Mouse (Mus musculus): ENCODE measurements at regions not wholly inside any gene's neighbourhood (a gene's known extent, or its start where the extent isn't known, plus 50 kb on each side); places are given as distances from the start of the nearest gene placed in this dataset.
A peak's percentile ranks its signal among the peaks of the same experiment; 100 is the strongest.

- DNase-seq (ENCODE audit: low read depth) = no peak
Measured at GRCm38 (mm10) chr2:158909086-158909485, 114.5 kb downstream of the Dhx35 start.

GRCm38 (mm10) chr2:158910325-158910724 is 115.7 kb downstream of the Dhx35 start:
- DNase-seq (ENCODE audit: low read depth) = no peak

GRCm38 (mm10) chr2:158911191-158911590 is 116.6 kb downstream of the Dhx35 start:
- DNase-seq (ENCODE audit: low read depth) = no peak

- peak; percentile 61 for DNase-seq (ENCODE audit: low read depth)
Measured at GRCm38 (mm10) chr2:158912631-158913258, 118.1 kb downstream of the Dhx35 start.

- DNase-seq (ENCODE audit: low read depth) = no peak
Measured at GRCm38 (mm10) chr2:158917398-158917797, 122.8 kb downstream of the Dhx35 start.

GRCm38 (mm10) chr2:158918312-158918711 is 123.7 kb downstream of the Dhx35 start:
- DNase-seq (ENCODE audit: low read depth) = no peak

GRCm38 (mm10) chr2:158921342-158922255 is 127.0 kb downstream of the Dhx35 start:
- no peak for DNase-seq (ENCODE audit: low read depth)

- DNase-seq (ENCODE audit: low read depth) = no peak
Measured at GRCm38 (mm10) chr2:158922766-158923165, 128.2 kb downstream of the Dhx35 start.

- no peak for DNase-seq (ENCODE audit: low read depth)
Measured at GRCm38 (mm10) chr2:158929507-158929906, 134.9 kb downstream of the Dhx35 start.

GRCm38 (mm10) chr2:158937948-158938565 is 143.4 kb downstream of the Dhx35 start:
- no peak for DNase-seq (ENCODE audit: low read depth)

- no peak for DNase-seq (ENCODE audit: low read depth)
Measured at GRCm38 (mm10) chr2:158949418-158949817, 154.8 kb downstream of the Dhx35 start.

- peak; percentile 1 for DNase-seq (ENCODE audit: low read depth)
Measured at GRCm38 (mm10) chr2:158951061-158951460, 156.5 kb downstream of the Dhx35 start.

- no peak for DNase-seq (ENCODE audit: low read depth)
Measured at GRCm38 (mm10) chr2:158956888-158957287, 162.3 kb downstream of the Dhx35 start.

- DNase-seq (ENCODE audit: low read depth) = no peak
Measured at GRCm38 (mm10) chr2:158965003-158965665, 170.5 kb downstream of the Dhx35 start.

GRCm38 (mm10) chr2:158972178-158972577 is 177.6 kb downstream of the Dhx35 start:
- DNase-seq (ENCODE audit: low read depth) = no peak

GRCm38 (mm10) chr2:158985529-158986148 is 191.0 kb downstream of the Dhx35 start:
- DNase-seq (ENCODE audit: low read depth) = peak; percentile 3

GRCm38 (mm10) chr2:159002481-159003186 is 208.0 kb downstream of the Dhx35 start:
- no peak for DNase-seq (ENCODE audit: low read depth)

- DNase-seq (ENCODE audit: low read depth) = no peak
Measured at GRCm38 (mm10) chr2:159003187-159003497, 208.5 kb downstream of the Dhx35 start.

GRCm38 (mm10) chr2:159004417-159004816 is 209.8 kb downstream of the Dhx35 start:
- DNase-seq (ENCODE audit: low read depth) = no peak

GRCm38 (mm10) chr2:159012725-159013124 is 218.1 kb downstream of the Dhx35 start:
- no peak for DNase-seq (ENCODE audit: low read depth)

GRCm38 (mm10) chr2:159014553-159014952 is 219.9 kb downstream of the Dhx35 start:
- DNase-seq (ENCODE audit: low read depth) = no peak

All from 416B (cell line).